Mouse (Mus musculus): ENCODE data around the gene Arpc2. TPM values are rescaled to one million over a fixed set of nuclear protein-coding genes. Genes with fewer than 3 reads are reported as not detected.

Arpc2 gene
- 181 and 207 TPM in 2 replicates for polyA plus RNA-seq (2021; fragmentation: Nextera tagmentation)
- long read RNA-seq, experiment 1, transcript Arpc2-203 (11 exons, 1,439 nt), result minor isoform, 81 of 322 reads
- long read RNA-seq, experiment 1, transcript Arpc2-201 (10 exons, 1,404 nt), result major isoform, 170 of 322 reads
- long read RNA-seq, experiment 1, partial matches to known transcripts, result 60 of 322 reads
- long read RNA-seq, experiment 1, other reads (novel, unspliced or antisense), result 11 of 322 reads
- long read RNA-seq, experiment 2, transcript Arpc2-201 (10 exons, 1,404 nt), result major isoform, 714 of 1,021 reads
- long read RNA-seq, experiment 2, transcript Arpc2-203 (11 exons, 1,439 nt), result minor isoform, 260 of 1,021 reads
- long read RNA-seq, experiment 2, partial matches to known transcripts, result 17 of 1,021 reads
- long read RNA-seq, experiment 2, other reads (novel, unspliced or antisense), result 29 of 1,021 reads

DNA sequence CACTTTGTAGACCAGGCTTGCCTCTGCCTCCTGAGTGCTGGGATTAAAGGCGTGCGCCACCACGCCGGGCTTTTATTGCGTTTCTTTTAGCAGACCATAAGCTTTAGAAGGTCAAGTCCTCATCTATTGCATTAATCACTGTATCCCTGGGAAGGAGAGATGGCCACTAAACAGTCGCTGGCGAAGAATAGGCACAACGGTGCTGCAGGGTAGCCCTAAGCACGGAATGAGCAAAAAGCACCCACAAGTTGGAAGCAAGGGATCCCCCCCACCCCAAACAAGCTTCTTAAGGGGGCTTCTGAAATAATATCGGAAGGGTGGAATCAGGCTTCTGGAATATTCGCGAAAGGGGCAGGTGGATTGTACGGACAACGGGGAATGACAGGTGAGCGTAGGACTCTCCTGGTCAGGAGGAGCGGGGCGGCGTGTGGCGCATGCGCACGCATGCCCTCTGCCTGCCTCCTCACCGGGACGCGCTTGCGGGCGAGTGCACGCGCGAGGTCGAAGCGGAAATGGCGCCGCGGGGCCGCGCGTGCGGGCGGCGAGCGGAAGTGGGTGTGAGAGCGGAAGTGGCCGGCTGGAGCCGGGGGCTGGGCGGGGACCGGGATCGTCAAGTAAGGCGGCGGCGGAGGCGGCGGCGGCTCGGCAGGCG, at the start of gene Arpc2:
Gene Arpc2, plus strand, starts transcription at position 147 of the 652 bp plus-strand sequence.

DNA sequence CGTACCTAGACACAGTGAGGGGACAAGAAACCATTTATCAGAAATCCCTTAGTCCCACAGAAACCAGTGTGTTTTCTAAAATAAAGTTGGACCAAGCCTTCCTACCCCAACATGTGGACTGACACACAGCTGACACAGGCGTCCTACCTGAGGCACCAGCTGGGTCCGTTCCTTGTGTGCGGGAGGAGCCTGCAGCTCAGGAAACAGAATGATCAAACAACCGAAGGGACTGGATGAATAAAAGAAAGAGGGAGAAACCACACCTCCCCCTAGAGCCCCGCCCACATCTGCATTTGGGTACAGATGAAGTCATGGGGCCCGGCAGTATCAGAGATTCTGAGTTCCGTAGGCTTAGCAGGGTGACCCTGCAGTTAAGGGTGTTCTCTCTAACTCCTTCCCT, 41.4 kb upstream of the Arpc2 start, which contains the start of gene Cxcr1:
Gene Cxcr1, minus strand, starts transcription at position 187 of the 400 bp plus-strand sequence.

DNA sequence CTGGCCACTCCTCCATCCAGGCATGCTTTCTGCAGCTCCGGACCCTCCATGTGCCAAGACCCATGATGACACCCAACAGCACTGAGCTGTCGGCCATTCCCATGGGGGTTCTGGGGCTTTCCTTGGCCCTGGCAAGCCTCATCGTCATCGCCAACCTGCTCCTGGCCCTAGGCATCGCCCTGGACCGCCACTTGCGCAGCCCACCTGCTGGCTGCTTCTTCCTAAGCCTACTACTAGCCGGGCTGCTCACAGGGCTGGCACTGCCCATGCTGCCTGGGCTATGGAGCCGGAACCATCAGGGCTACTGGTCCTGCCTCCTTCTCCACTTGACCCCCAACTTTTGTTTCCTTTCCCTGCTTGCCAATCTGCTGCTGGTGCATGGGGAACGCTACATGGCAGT, 42.7 kb downstream of the Arpc2 start, which contains the start of gene Gpbar1:
Gene Gpbar1, plus strand, starts transcription at position 13 of the 400 bp plus-strand sequence.

DNA sequence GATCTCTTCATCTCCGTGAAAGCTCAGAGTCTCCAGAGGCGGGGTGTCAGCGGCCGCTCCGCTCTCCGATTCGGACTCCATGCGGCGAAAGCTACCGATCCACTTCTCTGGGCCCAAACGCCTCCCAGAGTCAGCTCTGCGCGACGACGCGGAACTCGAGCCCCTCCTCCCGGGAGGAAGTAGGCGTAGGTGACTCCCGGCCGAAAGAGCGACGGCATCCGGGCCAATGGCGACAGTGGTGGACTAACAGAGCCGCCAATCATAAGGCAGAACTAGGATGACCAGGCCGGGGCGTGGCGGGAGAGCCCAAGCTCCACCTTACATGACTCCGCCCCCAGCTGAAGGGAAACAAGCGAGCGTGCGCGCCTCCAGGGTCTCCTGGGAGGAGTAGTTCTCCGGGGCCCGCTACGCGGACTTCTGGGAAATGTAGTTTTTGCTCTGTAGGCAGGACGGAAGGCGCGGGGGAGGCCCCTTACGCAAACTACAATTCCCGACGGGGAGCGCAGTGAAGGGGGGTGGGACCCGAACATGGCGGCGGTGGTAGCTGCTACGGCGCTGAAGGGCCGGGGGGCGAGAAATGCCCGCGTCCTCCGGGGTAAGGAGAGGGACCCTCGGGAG, 48.8 kb downstream of the Arpc2 start, which contains the start of the genes Aamp and Pnkd:
Gene Aamp, minus strand, starts transcription at position 196 of the 618 bp plus-strand sequence.
Gene Pnkd, plus strand, starts transcription at position 388 of the 618 bp plus-strand sequence.

DNA sequence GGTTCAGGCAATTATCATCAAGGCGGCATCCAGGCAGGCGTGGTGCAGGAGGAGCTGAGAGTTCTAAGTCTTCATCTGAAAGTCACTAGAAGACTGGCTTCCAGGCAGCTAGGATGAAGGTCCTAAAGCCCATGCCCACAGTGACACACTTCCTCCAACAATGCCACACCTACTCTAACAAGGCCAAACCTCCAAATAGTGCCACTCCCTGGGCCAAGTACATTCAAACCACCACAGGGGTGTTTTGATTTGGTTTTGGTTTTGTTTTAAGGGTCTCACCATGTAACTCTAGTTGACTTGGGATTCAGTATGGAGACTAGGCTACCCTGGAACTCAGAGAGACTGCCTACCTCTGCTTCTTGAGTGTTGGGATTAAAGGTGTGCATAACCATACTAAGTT, 69.6 kb downstream of the Arpc2 start, which contains the start of gene Tmbim1:
Gene Tmbim1, minus strand, starts transcription at position 101 of the 400 bp plus-strand sequence.

Small RNAs within 50 kb of the gene (microRNA-seq; reads per million reads assigned to microRNA genes)
- gene Mir1928, result not detected

Other genes with a start within 250 kb of the Arpc2 start
- gene Tns1, start 111.6 kb upstream of the Arpc2 start, polyA plus RNA-seq (2021; fragmentation: Nextera tagmentation), result 10.8 and 13.1 TPM in 2 replicates
- gene Rufy4, start 110.5 kb upstream of the Arpc2 start, polyA plus RNA-seq (2021; fragmentation: Nextera tagmentation), result not detected in 2 replicates
- 0.09 and 0.11 TPM in 2 replicates for gene Cxcr2, start 82.1 kb upstream of the Arpc2 start, polyA plus RNA-seq (2021; fragmentation: Nextera tagmentation)
- not detected in 2 replicates for gene Cxcr1, start 41.5 kb upstream of the Arpc2 start, polyA plus RNA-seq (2021; fragmentation: Nextera tagmentation)
- not detected in 2 replicates for gene Gpbar1, start 42.5 kb downstream of the Arpc2 start, polyA plus RNA-seq (2021; fragmentation: Nextera tagmentation)
- 273 and 283 TPM in 2 replicates for gene Aamp, start 48.7 kb downstream of the Arpc2 start, polyA plus RNA-seq (2021; fragmentation: Nextera tagmentation)
- 237 and 250 TPM in 2 replicates for gene Pnkd, start 48.8 kb downstream of the Arpc2 start, polyA plus RNA-seq (2021; fragmentation: Nextera tagmentation)
- gene Tmbim1, start 69.5 kb downstream of the Arpc2 start, polyA plus RNA-seq (2021; fragmentation: Nextera tagmentation), result 26.0 and 33.6 TPM in 2 replicates
- gene Catip, start 126.0 kb downstream of the Arpc2 start, polyA plus RNA-seq (2021; fragmentation: Nextera tagmentation), result 1.3 and 2.3 TPM in 2 replicates
- 1.3 and 3.5 TPM in 2 replicates for gene Slc11a1, start 139.1 kb downstream of the Arpc2 start, polyA plus RNA-seq (2021; fragmentation: Nextera tagmentation)
- 4.4 and 5.3 TPM in 2 replicates for gene Ctdsp1, start 155.4 kb downstream of the Arpc2 start, polyA plus RNA-seq (2021; fragmentation: Nextera tagmentation)
- gene Vil1, start 173.3 kb downstream of the Arpc2 start, polyA plus RNA-seq (2021; fragmentation: Nextera tagmentation), result 0.38 and 0.40 TPM in 2 replicates